Mouse (Mus musculus) thymus, adult 2 months (tissue): ENCODE data around the gene Lipt2. TPM values are rescaled to one million over a fixed set of nuclear protein-coding genes. Genes with fewer than 3 reads are reported as not detected.

Experiments used
- DNase-seq: peaks from one replicate; pipeline ENCODE4 v3.0.0; 2021
- H3K27ac ChIP-seq: fragments of 200-500 bp; 2 replicates; pipeline ENCODE4 v1.5.1; 2012; ENCODE audit warnings: low read length, control low read depth; ENCODE audit not compliant: control insufficient read depth, insufficient read depth
- H3K27me3 ChIP-seq: fragments of 200-500 bp; 2 replicates; pipeline ENCODE4 v1.6.1; 2012; ENCODE audit warnings: mild to moderate bottlenecking, low read length, moderate library complexity, mixed read lengths; ENCODE audit not compliant: control insufficient read depth, insufficient read depth
- H3K36me3 ChIP-seq: fragments of 200-500 bp; 2 replicates; pipeline ENCODE4 v1.6.1; 2012; ENCODE audit warnings: mild to moderate bottlenecking, low read length, moderate library complexity; ENCODE audit not compliant: control insufficient read depth, insufficient read depth
- H3K4me1 ChIP-seq: fragments of 200-500 bp; replicated peaks from 2 replicates; pipeline ENCODE4 v1.6.1; 2012; ENCODE audit warnings: low read length; ENCODE audit not compliant: control insufficient read depth, insufficient read depth
- H3K4me3 ChIP-seq: fragments of 200-500 bp; 2 replicates; pipeline ENCODE4 v1.5.1; 2012; ENCODE audit warnings: mild to moderate bottlenecking, low read length, control low read depth, moderate library complexity; ENCODE audit not compliant: control insufficient read depth, insufficient read depth
- CTCF ChIP-seq: fragments of 200-500 bp; IDR thresholded peaks from 2 replicates; pipeline ENCODE4 v1.5.1; 2012; ENCODE audit warnings: mild to moderate bottlenecking, control low read depth, low read length, moderate library complexity, borderline replicate concordance; ENCODE audit not compliant: control insufficient read depth, poor library complexity, insufficient read depth; ENCODE audit errors: extremely low read depth
- POLR2A ChIP-seq: fragments of 200-500 bp; IDR thresholded peaks from 2 replicates; pipeline ENCODE4 v1.6.1; 2012; ENCODE audit warnings: mild to moderate bottlenecking, low read length, control low read depth, moderate library complexity; ENCODE audit not compliant: control insufficient read depth, poor library complexity, insufficient read depth; ENCODE audit errors: extremely low read depth
- WGBS: fragments of 180-500 bp; shearing (Covaris S2); methylation state at CpG from one replicate; pipeline ENCODE4 v1.1.7; 2018; 5-methylcytosine and 5-hydroxymethylcytosine counted together
- polyA plus RNA-seq: library from polyadenylated mRNA; depleted of rRNA; stranded (reverse); fragments of >200 nt; gene quantifications from 2 replicates; pipeline ENCODE4 v1.2.3, GENCODE M21; 2012

Gene Lipt2
- polyA plus RNA-seq, 1 experiment: 4.3 TPM

GRCm38 (mm10) chr7:100178891-100179233 lies 19.8 kb downstream of the Lipt2 start:
- no peak overlapping the region for H3K27ac ChIP-seq

GRCm38 (mm10) chr7:100179394-100179793 lies 20.3 kb downstream of the Lipt2 start:
- no peak for TF ChIP-seq CTCF
- no peak for TF ChIP-seq POLR2A
- Histone ChIP-seq H3K4me1 (peaks cover 11% of the 10 kb centered on the region), H3K4me3 (no peak overlapping the region), H3K27me3 (peaks cover 11% of the 10 kb centered on the region), H3K27ac (no peak overlapping the region), H3K36me3 (no peaks in the 10 kb centered on the region)
- 82% methylated on average over 7 of the region's 7 CpGs for WGBS
- no peak for DNase-seq

More at GRCm38 (mm10) chr7:100178891-100179233, 19.8 kb downstream of the Lipt2 start:
- TF ChIP-seq POLR2A (no peak), CTCF (no peak)
- no peaks in the 10 kb centered on the region for H3K36me3 ChIP-seq
- WGBS: 10% methylated on average over 15 of the region's 15 CpGs
- peaks cover 11% of the 10 kb centered on the region for H3K4me1 ChIP-seq
- H3K4me3 ChIP-seq: no peak overlapping the region
- H3K27me3 ChIP-seq: peaks cover 11% of the 10 kb centered on the region
- no peak for DNase-seq

GRCm38 (mm10) chr7:100179836-100180407 lies 20.8 kb downstream of the Lipt2 start:
- WGBS: 88% methylated on average over 7 of the region's 7 CpGs

GRCm38 (mm10) chr7:100181176-100181575 lies 22.1 kb downstream of the Lipt2 start:
- Histone ChIP-seq H3K4me3 (no peak overlapping the region), H3K4me1 (peaks cover 11% of the 10 kb centered on the region), H3K27me3 (peaks cover 11% of the 10 kb centered on the region), H3K27ac (no peak overlapping the region), H3K36me3 (no peaks in the 10 kb centered on the region)
- TF ChIP-seq POLR2A (no peak), CTCF (no peak)
- 98% methylated on average over 2 of the region's 2 CpGs for WGBS
- no peak for DNase-seq

More at GRCm38 (mm10) chr7:100179836-100180407, 20.8 kb downstream of the Lipt2 start:
- Histone ChIP-seq H3K27ac (no peak overlapping the region), H3K27me3 (peaks cover 11% of the 10 kb centered on the region), H3K36me3 (no peaks in the 10 kb centered on the region), H3K4me3 (no peak overlapping the region), H3K4me1 (peaks cover 11% of the 10 kb centered on the region)
- TF ChIP-seq CTCF (no peak), POLR2A (no peak)
- DNase-seq: no peak

GRCm38 (mm10) chr7:100181614-100182013 lies 22.5 kb downstream of the Lipt2 start:
- no peak for DNase-seq
- TF ChIP-seq POLR2A: no peak
- Histone ChIP-seq H3K27ac (no peak overlapping the region), H3K36me3 (no peaks in the 10 kb centered on the region), H3K4me3 (no peak overlapping the region), H3K27me3 (peaks cover 11% of the 10 kb centered on the region), H3K4me1 (peaks cover 11% of the 10 kb centered on the region)
- WGBS: 92% methylated on average over 3 of the region's 3 CpGs

GRCm38 (mm10) chr7:100182388-100182787 lies 23.3 kb downstream of the Lipt2 start:
- Histone ChIP-seq H3K27ac (no peak overlapping the region), H3K4me3 (no peak overlapping the region), H3K27me3 (peaks cover 9% of the 10 kb centered on the region), H3K4me1 (peaks cover 11% of the 10 kb centered on the region), H3K36me3 (no peaks in the 10 kb centered on the region)
- TF ChIP-seq CTCF (no peak), POLR2A (no peak)
- WGBS: 34% methylated on average over 3 of the region's 3 CpGs
- DNase-seq: no peak

- 24% methylated on average over 7 of the region's 7 CpGs for WGBS
- no peaks in the 10 kb centered on the region for H3K36me3 ChIP-seq
- no peak overlapping the region for H3K4me3 ChIP-seq
- DNase-seq: peak; percentile 44
- no peaks in the 10 kb centered on the region for H3K4me1 ChIP-seq
- H3K27me3 ChIP-seq: no peaks in the 10 kb centered on the region
- TF ChIP-seq CTCF (no peak), POLR2A (no peak)
- no peak overlapping the region for H3K27ac ChIP-seq
These were observed 28.5 kb downstream of the Lipt2 start for GRCm38 (mm10) chr7:100187601-100188000.
